Mouse (Mus musculus) heart, postnatal 0 days (tissue): ENCODE data around the gene Anxa3.

Source experiments
- CTCF ChIP-seq: IDR thresholded peaks from 2 replicates; pipeline ENCODE4 v1.5.1; 2016; ENCODE audit warnings: antibody characterized with exemption, control low read depth, low read depth
- EP300 ChIP-seq: IDR thresholded peaks from 2 replicates; pipeline ENCODE4 v1.6.1; 2016; ENCODE audit warnings: antibody characterized with exemption, low read depth

DNA sequence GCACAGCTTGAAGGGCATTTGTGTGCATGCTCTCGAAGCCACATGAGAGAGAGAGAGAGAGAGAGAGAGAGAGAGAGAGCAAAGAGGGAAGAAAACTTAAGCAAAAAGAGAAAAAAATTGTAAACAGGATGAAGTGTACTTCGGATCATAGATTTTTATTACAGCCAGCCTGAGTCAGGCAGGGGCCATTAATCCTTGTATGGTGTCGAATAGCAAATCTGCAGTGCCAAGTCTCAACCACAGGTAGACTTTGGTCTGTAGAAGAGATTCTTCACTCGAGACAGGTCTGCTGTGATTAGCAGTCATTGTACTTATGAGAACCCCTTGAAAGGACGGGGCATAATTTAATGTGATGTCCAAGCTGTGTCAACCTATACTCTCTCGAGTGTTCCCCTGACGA lies 35.5 kb upstream of the Anxa3 start:
- TF ChIP-seq CTCF = no peak
- no peak for TF ChIP-seq EP300
